Mouse (Mus musculus): ENCODE data around the gene Cpm.

GRCm38 (mm10) chr10:117620934-117621501 lies 8.3 kb upstream of the Cpm start:
- TF ChIP-seq POLR2A (IDR thresholded peaks at IDR 0.05; ENCODE audit: insufficient read depth, low read depth, low read length), result no peak
- no peak for TF ChIP-seq CTCF (IDR thresholded peaks at IDR 0.05)
- TF ChIP-seq EP300 (IDR thresholded peaks at IDR 0.05; ENCODE audit: insufficient read depth, low read depth, low read length), result no peak

Measured in heart, adult 2 months (tissue).